Mouse (Mus musculus): ENCODE data around the gene Ffar2. TPM values are rescaled to one million over a fixed set of nuclear protein-coding genes. Genes with fewer than 3 reads are reported as not detected.

The Ffar2 gene
- polyA plus RNA-seq, 2 experiments: 0.36 to 0.43 TPM

DNA sequence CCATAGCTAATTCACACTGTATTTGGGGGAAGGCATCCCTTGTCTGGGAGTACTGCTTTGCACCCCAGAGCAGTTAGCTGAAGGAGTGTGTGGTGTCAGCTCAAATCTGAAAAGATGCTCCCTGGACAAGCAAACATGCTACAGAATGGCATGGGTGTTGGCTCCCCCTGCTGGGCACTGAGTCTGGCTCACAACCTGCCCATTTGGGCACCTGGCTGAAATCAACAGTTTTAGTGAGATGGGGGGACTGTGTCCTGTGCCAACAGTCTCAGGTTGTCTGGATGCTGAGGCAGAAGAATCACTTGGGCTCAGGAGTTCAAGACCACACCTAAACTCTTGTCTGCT, 35.7 kb upstream of the Ffar2 start:
- Histone ChIP-seq H3K4me2 (ENCODE audit: low read depth) (no peak overlapping the region), H3K9me3 (ENCODE audit: control insufficient read depth, low read length) (no peaks in the 10 kb centered on the region), H3K27me3 (ENCODE audit: control insufficient read depth, insufficient read depth, low read length) (no peaks in the 10 kb centered on the region), H3K4me1 (replicated peaks; ENCODE audit: control insufficient read depth in 2 of 2, insufficient read depth in 2 of 2, low read length in 1 of 2) (peaks cover 0 to 6% of the 10 kb centered on the region in 2 experiments; a peak in 1 of 4 replicates), H3K9ac (replicated peaks) (no peak overlapping the region), H3K36me3 (replicated peaks; ENCODE audit: control insufficient read depth, insufficient read depth, low read depth) (no peaks in the 10 kb centered on the region), H3K4me3 (ENCODE audit: insufficient read depth in 1 of 2, low read depth in 2 of 2, low read length in 2 of 2) (no peak overlapping the region), H3K27ac (no peak overlapping the region)
- ATAC-seq (ENCODE audit: insufficient read depth): no peak
- TF ChIP-seq EP300 (IDR thresholded peaks at IDR 0.05; ENCODE audit: low read depth): no peak
- TF ChIP-seq CTCF (IDR thresholded peaks at IDR 0.05; ENCODE audit: low read depth): peak; percentile 86
- DNase-seq (ENCODE audit: low read depth in 3 of 3, low spot score in 3 of 3): peak in 2 of 3 experiments; percentile 16 to 29

DNA sequence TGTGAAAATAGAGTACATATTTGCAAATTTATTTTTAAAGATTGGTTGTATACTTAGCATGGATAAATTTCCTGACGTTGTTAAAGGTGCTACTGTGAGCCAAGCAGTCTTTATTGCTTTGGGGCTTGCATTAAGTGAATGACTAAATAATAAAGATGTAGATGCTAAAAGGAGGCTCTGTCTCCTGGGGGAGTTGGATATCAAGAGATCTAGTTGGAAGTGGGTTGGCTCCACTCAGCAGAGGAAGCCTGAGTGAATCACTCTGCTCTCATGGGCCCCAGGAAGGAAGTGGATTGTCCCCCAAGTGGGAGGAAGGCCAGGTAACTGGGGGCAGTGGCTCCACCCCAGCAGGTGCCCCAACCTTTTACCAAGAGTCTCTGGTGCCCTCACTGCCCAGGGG, 34.2 kb upstream of the Ffar2 start:
- no peak overlapping the region for H3K27ac ChIP-seq
- no peak overlapping the region for H3K4me2 ChIP-seq (ENCODE audit: low read depth)
- 58% methylated on average over 1 of the region's 1 CpGs for WGBS (ENCODE audit: insufficient replicate concordance)
- no peaks in the 10 kb centered on the region for H3K27me3 ChIP-seq (ENCODE audit: control insufficient read depth, insufficient read depth, low read length)
- TF ChIP-seq EP300 (IDR thresholded peaks at IDR 0.05; ENCODE audit: low read depth) (no peak), CTCF (IDR thresholded peaks at IDR 0.05; ENCODE audit: low read depth) (no peak)
- H3K4me3 ChIP-seq (ENCODE audit: insufficient read depth in 1 of 2, low read depth in 2 of 2, low read length in 2 of 2): no peak overlapping the region
- H3K9ac ChIP-seq (replicated peaks): no peak overlapping the region
- H3K4me1 ChIP-seq (replicated peaks; ENCODE audit: control insufficient read depth in 2 of 2, insufficient read depth in 2 of 2, low read length in 1 of 2): peaks cover 0 to 6% of the 10 kb centered on the region in 2 experiments; a peak in 1 of 4 replicates
- H3K9me3 ChIP-seq (ENCODE audit: control insufficient read depth, low read length): no peaks in the 10 kb centered on the region
- DNase-seq (ENCODE audit: low read depth in 3 of 3, low spot score in 3 of 3): no peak
- no peaks in the 10 kb centered on the region for H3K36me3 ChIP-seq (replicated peaks; ENCODE audit: control insufficient read depth, insufficient read depth, low read depth)
- ATAC-seq (ENCODE audit: insufficient read depth): no peak

DNA sequence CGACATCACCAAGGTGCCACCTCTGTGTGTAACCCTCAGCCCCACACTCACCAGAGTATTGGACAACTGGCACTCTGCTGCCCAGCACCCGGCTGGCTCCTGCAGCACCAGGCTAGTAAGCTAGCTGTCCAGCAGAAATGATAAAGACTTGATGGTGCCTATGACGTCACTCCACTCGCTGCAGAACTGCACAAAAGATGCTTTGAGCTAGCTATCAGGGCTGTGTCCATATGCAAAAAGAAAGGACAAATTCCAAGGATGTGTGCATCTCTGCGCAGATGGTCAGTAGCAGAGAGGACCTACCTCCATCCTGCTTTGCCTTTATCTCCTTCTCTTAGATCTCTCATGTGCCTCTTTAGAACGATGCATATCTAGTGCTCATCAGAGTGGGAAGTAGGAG, 32.5 kb upstream of the Ffar2 start, which contains the start of gene Ffar3:
Ffar3 (minus strand) TSS at position 101 of the 400 bp plus-strand sequence.
- WGBS (ENCODE audit: insufficient replicate concordance): 56% methylated on average over 6 of the region's 6 CpGs
- TF ChIP-seq CTCF (IDR thresholded peaks at IDR 0.05; ENCODE audit: low read depth) (no peak), EP300 (IDR thresholded peaks at IDR 0.05; ENCODE audit: low read depth) (no peak)
- ATAC-seq (ENCODE audit: insufficient read depth) (no peak), DNase-seq (ENCODE audit: low read depth in 3 of 3, low spot score in 3 of 3) (no peak)
- H3K36me3 ChIP-seq (replicated peaks; ENCODE audit: control insufficient read depth, insufficient read depth, low read depth): no peaks in the 10 kb centered on the region
- H3K27me3 ChIP-seq (ENCODE audit: control insufficient read depth, insufficient read depth, low read length): no peaks in the 10 kb centered on the region
- H3K4me2 ChIP-seq (ENCODE audit: low read depth): no peak within 1 kb of the TSS
- no peak within 1 kb of the TSS for H3K27ac ChIP-seq
- no peak within 1 kb of the TSS for H3K4me3 ChIP-seq (ENCODE audit: insufficient read depth in 1 of 2, low read depth in 2 of 2, low read length in 2 of 2)
- H3K9ac ChIP-seq (replicated peaks): no peak within 1 kb of the TSS
- H3K4me1 ChIP-seq (replicated peaks; ENCODE audit: control insufficient read depth in 2 of 2, insufficient read depth in 2 of 2, low read length in 1 of 2): peaks cover 0 to 6% of the 10 kb centered on the region in 2 experiments; a peak in 1 of 4 replicates
- H3K9me3 ChIP-seq (ENCODE audit: control insufficient read depth, low read length): no peaks in the 10 kb centered on the region

DNA sequence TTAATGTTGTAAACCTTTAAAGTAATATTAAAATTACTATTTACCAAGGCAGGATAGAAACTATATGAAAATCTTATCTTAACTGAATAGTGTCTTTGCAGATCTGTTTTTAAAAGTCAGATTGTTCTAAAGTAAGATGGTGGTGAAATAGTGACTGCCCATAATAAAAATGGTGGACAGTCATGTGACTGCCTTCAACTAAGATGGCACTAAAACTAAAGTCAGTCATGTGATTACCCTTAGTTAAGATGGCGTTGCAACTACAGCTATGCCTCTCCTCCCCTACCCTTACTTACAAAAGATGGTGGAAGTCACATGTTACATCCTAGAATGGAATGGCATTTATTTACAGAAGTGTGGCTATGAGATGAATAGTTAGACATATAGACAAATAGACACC, 27.8 kb upstream of the Ffar2 start:
- Histone ChIP-seq H3K9ac (replicated peaks) (no peak overlapping the region), H3K27ac (no peak overlapping the region), H3K4me2 (ENCODE audit: low read depth) (no peak overlapping the region), H3K27me3 (ENCODE audit: control insufficient read depth, insufficient read depth, low read length) (no peaks in the 10 kb centered on the region), H3K4me1 (replicated peaks; ENCODE audit: control insufficient read depth in 2 of 2, insufficient read depth in 2 of 2, low read length in 1 of 2) (peaks cover 0 to 2% of the 10 kb centered on the region in 2 experiments; a peak in 2 of 4 replicates), H3K9me3 (ENCODE audit: control insufficient read depth, low read length) (no peaks in the 10 kb centered on the region), H3K36me3 (replicated peaks; ENCODE audit: control insufficient read depth, insufficient read depth, low read depth) (no peaks in the 10 kb centered on the region), H3K4me3 (ENCODE audit: insufficient read depth in 1 of 2, low read depth in 2 of 2, low read length in 2 of 2) (no peak overlapping the region)
- no peak for DNase-seq (ENCODE audit: low read depth in 3 of 3, low spot score in 3 of 3)
- TF ChIP-seq CTCF (IDR thresholded peaks at IDR 0.05; ENCODE audit: low read depth) (no peak), EP300 (IDR thresholded peaks at IDR 0.05; ENCODE audit: low read depth) (no peak)
- no peak for ATAC-seq (ENCODE audit: insufficient read depth)
- 48% methylated on average over 1 of the region's 1 CpGs for WGBS (ENCODE audit: insufficient replicate concordance)

DNA sequence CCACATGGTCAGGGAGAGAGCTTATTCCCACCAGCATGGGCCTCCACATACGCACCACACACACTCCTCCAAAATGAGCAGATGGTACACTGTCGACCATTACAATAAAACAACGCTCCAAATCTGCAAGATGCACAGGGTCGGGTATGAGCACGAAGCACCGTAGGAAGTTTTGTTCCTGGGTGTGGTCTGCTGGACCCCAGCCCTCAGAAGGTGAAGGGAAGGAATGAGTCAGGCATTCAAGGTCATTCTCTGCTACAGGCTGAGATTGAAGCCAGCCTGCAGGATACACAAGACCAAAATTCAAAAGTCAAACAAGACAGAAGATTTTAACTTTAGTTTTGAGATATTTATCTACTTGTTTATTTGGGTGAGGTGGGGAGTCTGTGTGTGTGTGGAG, 24.4 kb upstream of the Ffar2 start:
- Histone ChIP-seq H3K27ac (no peak overlapping the region), H3K36me3 (replicated peaks; ENCODE audit: control insufficient read depth, insufficient read depth, low read depth) (no peaks in the 10 kb centered on the region), H3K4me2 (ENCODE audit: low read depth) (no peak overlapping the region), H3K4me3 (ENCODE audit: insufficient read depth in 1 of 2, low read depth in 2 of 2, low read length in 2 of 2) (no peak overlapping the region), H3K9ac (replicated peaks) (no peak overlapping the region), H3K27me3 (ENCODE audit: control insufficient read depth, insufficient read depth, low read length) (no peaks in the 10 kb centered on the region), H3K4me1 (replicated peaks; ENCODE audit: control insufficient read depth in 2 of 2, insufficient read depth in 2 of 2, low read length in 1 of 2) (peaks cover 0 to 7% of the 10 kb centered on the region in 2 experiments; a peak in 2 of 4 replicates), H3K9me3 (ENCODE audit: control insufficient read depth, low read length) (no peaks in the 10 kb centered on the region)
- TF ChIP-seq CTCF (IDR thresholded peaks at IDR 0.05; ENCODE audit: low read depth) (no peak), EP300 (IDR thresholded peaks at IDR 0.05; ENCODE audit: low read depth) (no peak)
- no peak for ATAC-seq (ENCODE audit: insufficient read depth)
- 56% methylated on average over 6 of the region's 6 CpGs for WGBS (ENCODE audit: insufficient replicate concordance)
- DNase-seq (ENCODE audit: low read depth in 3 of 3, low spot score in 3 of 3): no peak
